Mouse (Mus musculus) liver (tissue): ENCODE data around the gene Supt7l.

Source experiments
- DNase-seq: peaks from one replicate; pipeline ENCODE4 v3.0.0-alpha.2; 2020; ENCODE audit warnings: mixed read lengths

Supt7l gene

GRCm38 (mm10) chr5:31489116-31489769 lies 38.4 kb downstream of the Supt7l start:
- no peak for DNase-seq

DNA sequence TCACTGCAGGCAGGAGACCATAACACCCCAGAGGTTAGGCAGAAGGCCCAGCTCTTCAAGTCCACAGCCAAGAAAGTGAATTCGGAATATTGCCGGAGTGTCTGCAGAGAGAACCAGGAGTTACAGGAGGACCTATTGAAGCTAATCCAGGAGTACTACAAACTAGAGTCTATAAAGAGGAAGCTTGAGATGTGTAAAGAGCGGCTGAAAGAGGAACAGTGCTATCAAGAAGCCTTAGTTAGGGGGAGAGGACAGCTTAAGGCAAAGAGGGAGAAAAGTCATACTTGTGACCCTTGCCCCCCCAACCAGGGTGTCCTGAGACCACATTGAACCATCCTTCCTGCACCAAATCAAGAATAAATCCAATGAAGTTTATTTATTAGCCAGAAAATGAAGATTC lies 39.7 kb downstream of the Supt7l start:
- DNase-seq, result no peak

DNA sequence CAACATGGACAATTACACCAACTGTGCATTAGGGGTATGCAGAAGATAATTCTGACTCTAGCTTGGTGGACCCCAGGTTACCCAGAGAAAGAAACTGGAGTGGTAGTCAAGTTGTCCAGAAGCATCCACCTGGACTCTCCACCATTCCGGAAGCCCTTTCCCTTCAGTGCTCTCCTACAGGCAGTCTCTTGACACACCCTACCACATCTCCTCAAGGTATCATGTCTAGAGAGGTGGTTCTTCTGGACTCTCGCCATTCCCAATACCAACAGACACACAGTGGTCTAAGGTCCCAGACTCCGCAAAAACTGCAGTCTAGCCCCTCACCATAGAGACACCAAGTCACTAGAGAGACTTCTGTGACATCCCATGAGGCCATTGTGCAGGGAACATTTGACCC lies 42.2 kb downstream of the Supt7l start, which contains the start of gene 4930548H24Rik:
TSS of gene 4930548H24Rik (plus strand) at position 301 of the 400 bp plus-strand sequence.
- DNase-seq, result no peak

- no peak for DNase-seq
These were observed 47.1 kb downstream of the Supt7l start for GRCm38 (mm10) chr5:31480536-31480935.

GRCm38 (mm10) chr5:31470334-31470733 lies 57.3 kb downstream of the Supt7l start:
- peak; percentile 60 for DNase-seq

DNA sequence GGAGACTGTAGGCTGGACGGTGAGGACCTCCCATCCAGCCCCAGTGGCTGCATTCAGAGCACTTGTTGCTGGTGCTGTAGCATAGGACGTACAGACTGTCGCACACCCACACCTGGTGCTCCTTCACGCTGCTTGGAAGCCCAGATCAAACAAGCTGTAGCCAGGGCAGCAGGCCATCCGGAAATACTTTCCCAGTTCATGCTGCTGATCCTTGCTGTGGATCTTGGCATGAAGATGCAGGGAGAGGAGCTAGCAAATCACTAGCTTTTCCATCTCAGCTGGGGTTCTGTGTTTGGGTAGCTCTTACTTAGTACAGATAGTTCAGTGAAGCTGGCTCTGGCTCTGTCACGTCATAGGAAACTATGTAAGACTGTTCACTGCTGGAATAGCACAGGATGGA lies 57.9 kb downstream of the Supt7l start:
- no peak for DNase-seq

- DNase-seq, result no peak
These were observed 59.8 kb downstream of the Supt7l start for GRCm38 (mm10) chr5:31467798-31468197.
